Comparison of ENCODE assay signal across 8 mouse cellular contexts in genomic region chr4:101069154-101069971, GRCm38 (mm10). TPM values are rescaled to one million over a fixed set of nuclear protein-coding genes. Genes with fewer than 3 reads are reported as not detected.
DNase-seq lines count a peak whose midpoint lies in the region; ATAC-seq and TF ChIP-seq lines count a peak whose summit lies in the region.

No protein-coding gene starts in this region.

- DNase-seq in spleen, adult 2 months (ENCODE audit: low read depth in 1 of 2, low spot score in 2 of 2) = no peak
- no peak for DNase-seq in spleen, adult 12 weeks (ENCODE audit: low spot score)
- peak; percentile 54 for DNase-seq in kidney, postnatal 0 days (ENCODE audit: low spot score)
- peak; percentile 65 for DNase-seq in lung, embryonic 14.5 days
- peak; percentile 31 for DNase-seq in ovary, postnatal 10 days (ENCODE audit: low spot score)
- peak; percentile 36 for DNase-seq in urinary bladder, adult 2 months (ENCODE audit: low spot score)

- ATAC-seq in embryonic facial prominence, embryonic 15.5 days (ENCODE audit: insufficient number of reproducible peaks, low FRiP score, low TSS enrichment, low read depth) = peak; percentile 61; the same call in 1 of the 2 replicates
- peak; percentile 60 for ATAC-seq in heart, embryonic 15.5 days (replicated peaks; ENCODE audit: insufficient number of reproducible peaks, insufficient read depth, low FRiP score, low read depth)
- ATAC-seq in kidney, postnatal 0 days (replicated peaks; ENCODE audit: low FRiP score, low read depth) = peak; percentile 76
- ATAC-seq in lung, embryonic 14.5 days (ENCODE audit: insufficient read depth) = peak; percentile 74

- no peak for TF ChIP-seq POLR2A in spleen, adult 2 months (IDR thresholded peaks at IDR 0.05; ENCODE audit: low read depth, low read length)

- H3K9ac ChIP-seq in embryonic facial prominence, embryonic 15.5 days = peak overlapping the region; percentile 80
- H3K9ac ChIP-seq in heart, embryonic 15.5 days = peak overlapping the region; percentile 80
- H3K9ac ChIP-seq in kidney, postnatal 0 days (ENCODE audit: low read depth, low read length) = peak overlapping the region; percentile 78
- H3K9ac ChIP-seq in lung, embryonic 14.5 days = peak overlapping the region; percentile 75

- H3K4me1 ChIP-seq in spleen, adult 2 months (ENCODE audit: control insufficient read depth, insufficient read depth, insufficient read length) = no peaks in the 10 kb centered on the region
- peaks cover 15% of the 10 kb centered on the region; the same call in 1 of the 2 replicates for H3K4me1 ChIP-seq in embryonic facial prominence, embryonic 15.5 days
- peaks cover 9% of the 10 kb centered on the region for H3K4me1 ChIP-seq in heart, embryonic 15.5 days (replicated peaks)
- no peaks in the 10 kb centered on the region for H3K4me1 ChIP-seq in kidney, postnatal 0 days (replicated peaks; ENCODE audit: insufficient read depth, low read length)
- H3K4me1 ChIP-seq in lung, embryonic 14.5 days (ENCODE audit: insufficient read depth) = 0 out of 2 replicates have a peak, but pooled peaks cover 4% of the 10 kb centered on the region

- no peak for TF ChIP-seq CTCF in spleen, adult 2 months (IDR thresholded peaks at IDR 0.05; ENCODE audit: extremely low read depth, insufficient read depth, insufficient read length, insufficient replicate concordance)
- no peak for TF ChIP-seq CTCF in kidney, postnatal 0 days (IDR thresholded peaks at IDR 0.05; ENCODE audit: low read depth)
- TF ChIP-seq CTCF in lung, embryonic 14.5 days (IDR thresholded peaks at IDR 0.05; ENCODE audit: low read depth) = no peak

- H3K27me3 ChIP-seq in spleen, adult 2 months (ENCODE audit: control insufficient read depth, insufficient read depth, low read length) = peaks cover 3% of the 10 kb centered on the region; the same call in 1 of the 2 replicates
- no peaks in the 10 kb centered on the region for H3K27me3 ChIP-seq in embryonic facial prominence, embryonic 15.5 days
- H3K27me3 ChIP-seq in heart, embryonic 15.5 days = no peaks in the 10 kb centered on the region; the same call in 1 of the 2 replicates
- no peaks in the 10 kb centered on the region for H3K27me3 ChIP-seq in kidney, postnatal 0 days (ENCODE audit: insufficient read depth, low read length)
- H3K27me3 ChIP-seq in lung, embryonic 14.5 days (ENCODE audit: insufficient read depth, low read length) = no peaks in the 10 kb centered on the region

- WGBS in spleen, adult 2 months = 4% methylated on average over 55 of the region's 55 CpGs
- WGBS in embryonic facial prominence, embryonic 15.5 days = under 1% methylated on average over 55 of the region's 55 CpGs
- under 1% methylated on average over 55 of the region's 55 CpGs for WGBS in heart, embryonic 15.5 days
- WGBS in kidney, postnatal 0 days = 2% methylated on average over 55 of the region's 55 CpGs
- 1% methylated on average over 55 of the region's 55 CpGs for WGBS in lung, embryonic 14.5 days

- H3K36me3 ChIP-seq in spleen, adult 2 months (ENCODE audit: control insufficient read depth, insufficient read depth, low read length) = no peaks in the 10 kb centered on the region
- H3K36me3 ChIP-seq in embryonic facial prominence, embryonic 15.5 days = no peaks in the 10 kb centered on the region
- no peaks in the 10 kb centered on the region for H3K36me3 ChIP-seq in heart, embryonic 15.5 days
- H3K36me3 ChIP-seq in kidney, postnatal 0 days (ENCODE audit: insufficient read depth, low read length) = no peaks in the 10 kb centered on the region
- no peaks in the 10 kb centered on the region for H3K36me3 ChIP-seq in lung, embryonic 14.5 days (ENCODE audit: insufficient read depth)

- no peak overlapping the region for H3K27ac ChIP-seq in spleen, adult 2 months (ENCODE audit: insufficient read depth, low read length)
- H3K27ac ChIP-seq in embryonic facial prominence, embryonic 15.5 days (replicated peaks) = peak overlapping the region; percentile 76
- H3K27ac ChIP-seq in heart, embryonic 15.5 days = peak overlapping the region; percentile 44; the same call in 1 of the 2 replicates
- H3K27ac ChIP-seq in kidney, postnatal 0 days = peak overlapping the region; percentile 50
- peak overlapping the region; percentile 36; the same call in 1 of the 2 replicates for H3K27ac ChIP-seq in lung, embryonic 14.5 days (ENCODE audit: low read depth)

- H3K4me2 ChIP-seq in embryonic facial prominence, embryonic 15.5 days (replicated peaks) = peak overlapping the region; percentile 94
- peak overlapping the region; percentile 98 for H3K4me2 ChIP-seq in heart, embryonic 15.5 days
- peak overlapping the region; percentile 99 for H3K4me2 ChIP-seq in kidney, postnatal 0 days (ENCODE audit: low read length)
- H3K4me2 ChIP-seq in lung, embryonic 14.5 days = peak overlapping the region; percentile 96

- H3K9me3 ChIP-seq in embryonic facial prominence, embryonic 15.5 days (replicated peaks) = no peaks in the 10 kb centered on the region
- no peaks in the 10 kb centered on the region for H3K9me3 ChIP-seq in heart, embryonic 15.5 days (replicated peaks)
- H3K9me3 ChIP-seq in kidney, postnatal 0 days (replicated peaks; ENCODE audit: low read length) = no peaks in the 10 kb centered on the region
- H3K9me3 ChIP-seq in lung, embryonic 14.5 days (ENCODE audit: low read depth, low read length) = no peaks in the 10 kb centered on the region

- H3K4me3 ChIP-seq in spleen, adult 2 months (ENCODE audit: extremely low read depth, insufficient read depth, insufficient read length) = peak overlapping the region; percentile 43
- peak overlapping the region; percentile 82 for H3K4me3 ChIP-seq in embryonic facial prominence, embryonic 15.5 days (replicated peaks)
- peak overlapping the region; percentile 87 for H3K4me3 ChIP-seq in heart, embryonic 15.5 days
- H3K4me3 ChIP-seq in kidney, postnatal 0 days (replicated peaks; ENCODE audit: low read depth, low read length) = peak overlapping the region; percentile 87
- peak overlapping the region; percentile 77 for H3K4me3 ChIP-seq in lung, embryonic 14.5 days (ENCODE audit: low read depth, low read length)

RNA-seq across cellular contexts. Expression of gene Raver2, which starts 0.6 kb away (rescaled TPM):
- polyA plus RNA-seq in spleen, adult 2 months (2012; rRNA removed) = 1.2 and 1.8 TPM in 2 replicates
- 7.9 and 10.3 TPM in 2 replicates for polyA plus RNA-seq in embryonic facial prominence, embryonic 15.5 days (2015; fragmentation: Nextera tagmentation; extraction: Ambion mirVana)
- polyA plus RNA-seq in heart, embryonic 15.5 days (2015; fragmentation: Nextera tagmentation; extraction: Ambion mirVana) = 3.2 and 5.4 TPM in 2 replicates
- 9.1 and 9.2 TPM in 2 replicates for polyA plus RNA-seq in kidney, postnatal 0 days (2015; fragmentation: Nextera tagmentation; extraction: Ambion mirVana)
- polyA plus RNA-seq in lung, embryonic 14.5 days (2014; fragmentation: Nextera tagmentation; extraction: Ambion mirVana) = 11.3 and 12.5 TPM in 2 replicates
- polyA plus RNA-seq in urinary bladder, adult 2 months (2012; rRNA removed) = 15.3 and 17.5 TPM in 2 replicates

RNA-seq across cellular contexts. Expression of gene Gm10577, which starts 48.9 kb away (rescaled TPM):
- not detected in 2 replicates for polyA plus RNA-seq in spleen, adult 2 months (2012; rRNA removed)
- polyA plus RNA-seq in embryonic facial prominence, embryonic 15.5 days (2015; fragmentation: Nextera tagmentation; extraction: Ambion mirVana) = not detected in 2 replicates
- not detected in 2 replicates for polyA plus RNA-seq in heart, embryonic 15.5 days (2015; fragmentation: Nextera tagmentation; extraction: Ambion mirVana)
- polyA plus RNA-seq in kidney, postnatal 0 days (2015; fragmentation: Nextera tagmentation; extraction: Ambion mirVana) = not detected in 2 replicates
- not detected in 2 replicates for polyA plus RNA-seq in lung, embryonic 14.5 days (2014; fragmentation: Nextera tagmentation; extraction: Ambion mirVana)
- not detected in 2 replicates for polyA plus RNA-seq in urinary bladder, adult 2 months (2012; rRNA removed)

Comparison
In these comparisons a context has a peak if more than half of its experiments do, and no peak if none do; other contexts are left out.
1. DNase-seq: peak in kidney, postnatal 0 days (single experiment), lung, embryonic 14.5 days (single experiment), ovary, postnatal 10 days (single experiment) and urinary bladder, adult 2 months (single experiment); none in spleen, adult 2 months (0 of 2) and spleen, adult 12 weeks (single experiment).
2. Peak in every context shown above with its lines, with median percentiles within 50 percentile points of each other: H3K4me3 ChIP-seq, ATAC-seq, H3K4me2 ChIP-seq and H3K9ac ChIP-seq.